In the genomic region with DNA sequence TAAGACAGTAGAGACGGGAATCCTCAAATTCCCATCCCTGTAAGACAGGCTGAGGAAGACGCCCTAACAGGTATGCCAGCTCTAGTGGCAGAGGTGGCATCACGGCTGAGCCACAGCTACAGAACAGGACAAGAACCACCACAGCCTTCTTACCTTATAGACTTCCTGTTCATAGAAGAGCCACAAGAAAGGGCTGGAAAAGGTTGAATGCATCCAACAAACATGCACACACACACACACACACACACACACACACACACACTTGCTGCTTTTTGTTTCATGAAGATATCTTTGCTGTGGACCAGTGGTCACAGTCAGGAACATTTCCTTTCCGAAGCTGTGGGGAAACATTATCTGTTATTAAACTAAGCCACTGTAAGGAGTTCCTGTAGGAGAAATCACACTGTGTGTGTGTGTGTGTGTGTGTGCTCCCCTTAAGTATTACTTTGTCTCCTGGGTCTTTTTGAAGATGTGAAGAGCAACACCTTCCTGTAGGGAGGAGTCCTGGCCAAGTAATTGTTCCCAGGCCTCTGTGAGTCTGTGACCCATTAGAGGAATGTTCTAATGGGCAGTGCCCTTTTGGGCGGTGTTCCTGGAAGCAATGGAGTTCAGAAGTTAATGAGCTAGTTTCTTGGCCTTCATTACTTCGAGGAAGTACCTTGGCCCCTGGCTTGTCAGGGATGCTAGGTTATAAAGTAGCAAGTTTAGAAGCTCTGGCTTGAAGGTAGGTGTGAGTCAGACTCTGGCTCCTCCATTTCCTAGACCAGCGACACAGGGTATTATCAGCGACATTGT, we compare ENCODE assay signal across 27 mouse cellular contexts. TPM values are rescaled to one million over a fixed set of nuclear protein-coding genes. Genes with fewer than 3 reads are reported as not detected.
DNase-seq lines count a peak whose midpoint lies in the region; ATAC-seq and TF ChIP-seq lines count a peak whose summit lies in the region.
"Had no signal": no experiment of that assay in that cellular context is flagged by ENCODE, and none has a peak within 500 bp of the region (broad histone marks: within the 10 kb centered on the region; RNA-seq: fewer than 3 reads in every experiment).

No protein-coding gene starts in this region.

- no peak for TF ChIP-seq POLR2A in kidney, adult 2 months (IDR thresholded peaks at IDR 0.05; ENCODE audit: low read depth, low read length)

- peak; percentile 74 for ATAC-seq in CD4-positive, CD25-positive, alpha-beta regulatory T cell, adult 4 months
- ATAC-seq: forebrain, postnatal 0 days; hindbrain, embryonic 16.5 days had no signal

- TF ChIP-seq CTCF in kidney, adult 2 months (conservative IDR thresholded peaks at IDR 0.05; ENCODE audit: insufficient read depth, insufficient read length, low read depth, low read length) = no peak

- peaks cover 16% of the 10 kb centered on the region; the same call in 1 of the 2 replicates for H3K4me1 ChIP-seq in kidney, adult 2 months (ENCODE audit: control insufficient read depth, insufficient read depth, low read length)
- peaks cover 19% of the 10 kb centered on the region for H3K4me1 ChIP-seq in brown adipose tissue, adult 24 weeks (ENCODE audit: control insufficient read depth, insufficient read depth, insufficient read length, low read length)

- 65% methylated on average over 8 of the region's 8 CpGs for WGBS in kidney, adult 2 months

- H3K4me3 ChIP-seq in kidney, adult 2 months (ENCODE audit: insufficient read depth, low read depth, low read length) = no peak overlapping the region
- H3K4me3 ChIP-seq in brown adipose tissue, adult 24 weeks (ENCODE audit: insufficient read depth, low read depth, low read length) = no peak overlapping the region
- H3K4me3 ChIP-seq: embryonic facial prominence, embryonic 12.5 days; left cerebral cortex, adult 2 months; limb, embryonic 10.5 days; liver, embryonic 15.5 days; neural tube, embryonic 13.5 days had no signal

- peak; percentile 94 for DNase-seq in kidney, adult 2 months
- no peak for DNase-seq in kidney, postnatal 4 days
- DNase-seq in kidney, postnatal 36 days = peak; percentile 74 to 87
- no peak for DNase-seq in left cerebral cortex, adult 11 months (ENCODE audit: low spot score)
- no peak for DNase-seq in urinary bladder, postnatal 25 days (ENCODE audit: low spot score)
- DNase-seq: cerebellum, adult 11-12 months; cerebellum, postnatal 14 days; forebrain, postnatal 0 days; gastrocnemius, postnatal 25 days; layer of hippocampus, adult 9-11 months; liver; lung, postnatal 4 days; midbrain, embryonic 14.5 days; thymus, postnatal 14 days had no signal

- H3K27ac ChIP-seq in kidney, adult 2 months (ENCODE audit: insufficient read depth, low read depth, low read length) = peak overlapping the region; percentile 33; the same call in 1 of the 2 replicates
- H3K27ac ChIP-seq in brown adipose tissue, adult 24 weeks (replicated peaks; ENCODE audit: low read depth, low read length) = peak overlapping the region; percentile 20; the same call in 1 of the 2 replicates
- H3K27ac ChIP-seq: embryonic facial prominence, embryonic 12.5 days; left cerebral cortex, adult 2 months; liver, embryonic 15.5 days; neural tube, embryonic 13.5 days had no signal

- no peaks in the 10 kb centered on the region for H3K27me3 ChIP-seq in kidney, adult 2 months (replicated peaks; ENCODE audit: control insufficient read depth, insufficient read depth, low read length)
- H3K27me3 ChIP-seq: embryonic facial prominence, embryonic 12.5 days; liver, embryonic 15.5 days; neural tube, embryonic 13.5 days had no signal

- no peaks in the 10 kb centered on the region for H3K36me3 ChIP-seq in kidney, adult 2 months (ENCODE audit: control insufficient read depth, insufficient read depth, low read length)
- H3K36me3 ChIP-seq: embryonic facial prominence, embryonic 12.5 days; limb, embryonic 10.5 days; liver, embryonic 15.5 days; neural tube, embryonic 13.5 days had no signal

RNA-seq across cellular contexts. Expression of a gene that starts 25.9 kb away (rescaled TPM):
- not detected in 2 replicates for polyA plus RNA-seq in kidney, adult 2 months (2012; rRNA removed)
- polyA plus RNA-seq in CD4-positive, CD25-positive, alpha-beta regulatory T cell, adult 4 months (2017; shearing (Covaris generic)) = not detected
- not detected in 2 replicates for polyA plus RNA-seq in brown adipose tissue, adult 24 weeks (2012; ENCODE audit: insufficient read depth, insufficient read length, missing spikeins)
- polyA plus RNA-seq: embryonic facial prominence, embryonic 12.5 days; forebrain, embryonic 11.5 days; forebrain, postnatal 0 days; large intestine, adult 2 months; limb, embryonic 10.5 days; liver, embryonic 15.5 days; lung, embryonic 16.5 days; midbrain, embryonic 14.5 days; neural tube, embryonic 13.5 days; spleen, adult 2 months; testis, adult 2 months had no signal

Comparison
In these comparisons a context has a peak if more than half of its experiments do, and no peak if none do; other contexts are left out.
1. DNase-seq: peak in kidney, adult 2 months (single experiment) and kidney, postnatal 36 days (2 of 2); none in kidney, postnatal 4 days (0 of 2), left cerebral cortex, adult 11 months (single experiment) and urinary bladder, postnatal 25 days (single experiment).